Mouse (Mus musculus): ENCODE results near the gene Mtus2.
"Not testable (repeated sequence)": the region's sequence is repeated elsewhere in the genome, so short reads cannot be mapped to it uniquely, and the experiment has no call there.

Mtus2 gene

GRCm38 (mm10) chr5:147956821-147957564 is at the start of gene Mtus2:
Mtus2 (plus strand) TSS chr5:147957320.
- in situ Hi-C loops (cut with MboI; ENCODE audit: low pct_unique_long_range_greater_than_20kb in 1 of 2, low sequenced_read_pairs in 2 of 2, unreplicated experiment in 1 of 2), result no loop called here

DNA sequence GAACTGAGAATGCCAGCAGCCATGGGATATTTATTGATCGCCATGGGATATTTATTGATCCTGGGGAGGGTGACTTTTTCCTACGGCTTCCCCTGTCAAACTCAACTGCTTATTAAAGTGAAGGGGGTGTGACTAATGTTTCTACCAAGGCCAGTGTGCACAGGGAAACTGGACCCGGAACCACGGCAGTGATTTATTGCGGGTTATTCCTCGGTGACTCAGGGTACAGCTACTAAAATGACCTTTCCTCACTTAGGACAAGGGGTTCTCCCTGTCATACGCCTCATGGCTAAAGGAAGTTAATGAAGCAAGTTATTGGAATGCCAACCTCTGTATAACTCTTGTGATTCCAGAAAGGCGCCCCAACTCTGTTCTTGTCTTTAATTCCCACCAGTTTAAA is 49.3 kb upstream of the Mtus2 start:
- in situ Hi-C loops (cut with MboI; ENCODE audit: low pct_unique_long_range_greater_than_20kb in 1 of 2, low sequenced_read_pairs in 2 of 2, unreplicated experiment in 1 of 2), result no loop called here

DNA sequence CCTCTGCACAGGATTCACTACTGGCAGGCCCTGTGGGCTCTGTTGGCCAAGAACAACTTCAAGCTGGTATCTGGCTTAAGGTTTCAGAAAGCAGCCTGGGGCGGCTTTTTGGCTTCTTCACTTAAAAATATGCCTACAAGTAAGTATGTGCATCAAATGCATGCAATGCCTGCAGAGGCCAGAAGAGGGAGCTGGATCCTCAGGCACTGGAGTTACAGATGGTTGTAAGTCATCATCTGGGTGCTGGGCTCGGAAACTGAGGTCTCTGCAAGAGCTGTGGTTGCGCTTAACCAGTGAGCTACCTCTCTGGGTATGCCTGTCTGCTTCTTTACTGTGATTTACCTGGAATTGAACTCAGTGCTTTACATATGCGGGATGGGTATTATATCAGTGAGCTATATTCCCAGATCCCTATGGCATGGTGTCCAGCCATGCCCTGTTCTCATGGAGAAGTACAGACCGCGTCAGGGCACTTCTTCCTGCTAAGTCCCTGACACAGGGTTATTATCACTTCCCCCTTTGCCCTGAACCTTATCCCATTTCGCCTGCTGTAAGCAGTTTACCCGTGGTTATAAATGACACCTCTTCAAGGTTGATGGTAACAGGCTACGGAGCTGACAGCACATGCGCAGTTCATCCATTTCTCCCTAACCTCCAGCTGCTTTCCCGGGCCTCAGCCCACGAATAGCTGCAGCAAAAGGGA is 46.2 kb upstream of the Mtus2 start:
- in situ Hi-C loops (cut with MboI; ENCODE audit: low pct_unique_long_range_greater_than_20kb in 1 of 2, low sequenced_read_pairs in 2 of 2, unreplicated experiment in 1 of 2), result no loop called here

GRCm38 (mm10) chr5:147911744-147912143 is 45.4 kb upstream of the Mtus2 start:
- in situ Hi-C loops (cut with MboI; ENCODE audit: low pct_unique_long_range_greater_than_20kb in 1 of 2, low sequenced_read_pairs in 2 of 2, unreplicated experiment in 1 of 2), result no loop called here

DNA sequence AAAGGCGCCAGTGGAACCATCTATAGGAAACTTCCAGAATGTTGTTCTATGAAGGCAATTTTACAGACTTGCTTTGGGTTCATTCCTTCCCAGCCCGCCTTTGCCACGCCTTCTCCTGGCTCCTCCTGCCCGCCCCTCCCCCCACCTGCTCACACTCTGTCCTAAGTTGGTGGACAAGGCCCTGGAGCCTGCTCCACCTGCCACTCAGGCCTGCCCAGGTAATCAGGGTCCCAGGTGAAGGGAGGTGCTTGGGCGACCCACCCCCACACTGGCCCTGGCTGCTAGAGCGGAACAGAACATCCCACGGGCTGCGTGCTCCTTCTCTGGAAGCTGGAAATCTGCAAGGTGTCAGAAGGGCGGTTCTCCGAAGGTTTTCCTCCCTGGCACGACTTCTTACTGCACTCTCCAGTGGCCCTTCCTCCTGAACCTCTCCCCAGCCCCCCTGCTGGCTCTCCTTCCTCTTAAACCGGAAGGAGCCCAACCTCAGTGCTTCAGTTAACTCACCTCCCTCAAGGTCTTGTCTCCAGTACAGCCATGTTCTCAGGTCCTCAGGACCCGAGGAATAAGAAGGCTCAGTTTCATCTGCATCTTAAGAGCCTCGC is 43.8 kb upstream of the Mtus2 start:
- in situ Hi-C loops (cut with MboI; ENCODE audit: low pct_unique_long_range_greater_than_20kb in 1 of 2, low sequenced_read_pairs in 2 of 2, unreplicated experiment in 1 of 2), result no loop called here

DNA sequence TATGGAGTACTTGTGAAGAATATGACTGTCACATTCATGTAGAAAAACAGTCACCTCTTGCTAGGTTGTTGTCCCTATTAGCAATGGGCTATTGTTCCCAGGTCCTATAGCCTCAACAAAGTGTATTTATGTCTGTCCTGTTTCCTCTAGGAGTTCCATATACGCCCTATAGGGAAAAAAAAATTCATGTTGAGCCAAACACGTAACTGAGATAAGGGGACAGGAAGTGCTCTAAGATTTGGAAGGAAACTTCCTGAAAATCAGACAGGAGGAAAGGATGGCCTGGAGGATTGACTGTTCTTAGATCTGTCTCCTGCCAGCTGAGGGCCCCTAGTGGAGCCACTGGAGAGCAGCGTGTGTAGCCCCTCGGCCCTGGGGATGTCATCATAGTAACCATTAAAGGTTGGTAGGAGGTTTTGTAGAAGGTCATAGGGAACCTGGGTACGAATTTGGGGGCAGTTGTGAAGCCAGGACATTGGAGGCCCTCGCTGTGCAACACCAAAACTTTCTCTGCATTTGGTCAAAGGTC is 42.0 kb upstream of the Mtus2 start:
- in situ Hi-C loops (cut with MboI; ENCODE audit: low pct_unique_long_range_greater_than_20kb in 1 of 2, low sequenced_read_pairs in 2 of 2, unreplicated experiment in 1 of 2), result no loop called here

DNA sequence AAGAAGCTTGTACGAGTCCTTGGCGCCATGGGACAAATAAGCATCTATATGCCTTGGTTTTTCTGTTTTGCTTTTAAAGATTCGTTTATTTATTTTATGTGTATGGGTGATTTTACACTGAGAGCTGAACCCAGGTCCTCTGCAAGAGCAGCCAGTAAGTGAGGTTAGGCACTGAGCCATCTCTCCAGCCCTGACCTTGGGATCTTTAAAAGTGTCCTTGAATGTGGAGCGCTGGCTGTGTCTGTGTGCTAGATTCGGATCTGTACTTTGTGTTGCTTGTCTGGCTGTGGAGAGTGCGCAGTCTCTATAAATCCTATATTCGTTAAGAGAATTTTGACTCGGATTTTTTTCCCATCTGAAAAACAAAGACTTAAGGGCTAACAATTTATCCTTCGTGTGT is 40.9 kb upstream of the Mtus2 start:
- in situ Hi-C loops (cut with MboI; ENCODE audit: low pct_unique_long_range_greater_than_20kb in 1 of 2, low sequenced_read_pairs in 2 of 2, unreplicated experiment in 1 of 2), result no loop called here

DNA sequence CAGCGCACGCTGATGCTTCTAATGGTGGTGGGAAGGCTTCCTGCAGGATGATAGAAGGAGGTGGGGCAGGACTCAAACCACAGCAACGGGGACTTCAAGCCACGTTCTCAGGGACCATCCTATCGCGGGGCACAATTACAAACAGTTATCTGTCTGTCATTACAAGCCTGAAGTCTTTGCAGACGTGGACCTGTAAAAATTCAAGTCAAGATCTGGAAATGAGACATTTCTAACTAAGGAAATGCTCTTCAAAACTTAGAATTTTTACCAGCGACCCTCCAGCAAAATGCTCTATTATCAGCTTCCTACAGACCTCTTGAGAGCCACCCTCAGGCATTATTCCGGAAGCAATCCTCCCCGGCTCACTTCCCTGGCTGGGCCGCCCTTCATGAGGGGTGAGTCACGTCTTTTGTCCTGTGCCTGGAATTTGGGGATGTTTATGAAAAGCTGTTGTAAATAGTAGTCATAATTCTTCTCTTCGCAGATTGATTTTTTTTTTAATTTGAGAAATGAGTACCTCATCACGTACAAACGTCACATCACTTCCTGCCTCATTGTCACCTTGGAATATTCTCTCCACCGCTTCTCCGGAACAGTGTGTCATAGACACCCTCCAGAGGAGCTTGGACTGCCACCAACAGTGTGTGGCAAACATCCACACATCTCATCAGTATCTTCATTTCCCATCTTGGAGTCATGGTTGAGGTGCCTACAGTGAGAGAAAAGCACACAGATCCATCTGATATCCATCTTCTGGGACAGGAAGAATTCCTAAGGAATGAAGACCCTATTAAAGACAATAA is 38.9 kb upstream of the Mtus2 start:
- in situ Hi-C loops (cut with MboI; ENCODE audit: low pct_unique_long_range_greater_than_20kb in 1 of 2, low sequenced_read_pairs in 2 of 2, unreplicated experiment in 1 of 2), result no loop called here

DNA sequence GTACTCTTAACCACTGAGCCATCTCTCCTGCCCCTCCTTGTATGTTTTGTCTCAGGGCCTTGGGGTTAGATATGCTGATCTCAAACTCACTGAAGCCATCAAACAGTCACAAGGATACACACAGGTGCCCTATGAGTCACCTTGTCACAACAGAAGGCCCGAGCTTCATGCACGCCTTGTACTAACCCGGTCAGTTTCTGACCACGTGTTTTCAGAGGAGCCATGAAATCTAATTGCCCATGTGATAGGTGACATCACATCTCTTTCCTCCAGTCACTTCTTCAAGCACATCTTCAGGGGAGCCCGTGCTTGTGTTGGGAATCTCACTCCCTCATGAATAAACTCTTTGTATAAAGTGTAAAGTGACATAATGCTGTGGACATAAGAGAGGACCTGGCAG is 32.5 kb upstream of the Mtus2 start:
- in situ Hi-C loops (cut with MboI; ENCODE audit: low pct_unique_long_range_greater_than_20kb in 1 of 2, low sequenced_read_pairs in 2 of 2, unreplicated experiment in 1 of 2), result no loop called here

DNA sequence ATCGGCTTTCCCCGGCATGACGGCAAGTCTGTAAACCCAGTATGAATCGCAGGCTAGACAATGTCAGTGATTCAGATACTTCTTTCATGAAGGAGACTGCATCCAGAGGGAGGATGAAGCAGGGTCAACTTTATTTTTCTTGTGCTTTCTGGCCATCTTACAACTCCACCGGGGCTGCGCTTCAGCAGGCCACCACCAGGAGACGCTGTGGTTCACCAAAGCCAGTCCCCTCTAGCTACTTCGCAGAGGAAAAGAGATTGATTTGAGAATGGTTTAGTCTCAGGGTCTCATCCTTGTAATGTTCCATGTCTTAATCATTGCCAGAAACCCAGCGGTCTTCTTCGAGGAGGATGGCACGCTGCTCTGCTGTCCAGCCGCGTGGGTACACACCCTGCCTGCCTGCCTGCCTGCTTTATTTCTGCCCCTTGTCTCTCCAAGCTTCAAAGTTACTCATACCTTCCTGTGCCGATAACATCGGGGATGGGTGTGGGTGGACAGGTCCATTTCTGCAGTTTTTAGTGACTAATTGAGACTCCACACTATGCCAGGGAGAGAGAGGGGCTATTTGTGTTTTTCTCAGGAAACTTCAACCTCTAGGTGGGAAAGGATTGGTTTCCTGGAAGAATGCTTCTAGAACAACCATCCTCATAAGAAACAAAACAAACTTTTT is 31.1 kb upstream of the Mtus2 start:
- in situ Hi-C loops (cut with MboI; ENCODE audit: low pct_unique_long_range_greater_than_20kb in 1 of 2, low sequenced_read_pairs in 2 of 2, unreplicated experiment in 1 of 2), result no loop called here

DNA sequence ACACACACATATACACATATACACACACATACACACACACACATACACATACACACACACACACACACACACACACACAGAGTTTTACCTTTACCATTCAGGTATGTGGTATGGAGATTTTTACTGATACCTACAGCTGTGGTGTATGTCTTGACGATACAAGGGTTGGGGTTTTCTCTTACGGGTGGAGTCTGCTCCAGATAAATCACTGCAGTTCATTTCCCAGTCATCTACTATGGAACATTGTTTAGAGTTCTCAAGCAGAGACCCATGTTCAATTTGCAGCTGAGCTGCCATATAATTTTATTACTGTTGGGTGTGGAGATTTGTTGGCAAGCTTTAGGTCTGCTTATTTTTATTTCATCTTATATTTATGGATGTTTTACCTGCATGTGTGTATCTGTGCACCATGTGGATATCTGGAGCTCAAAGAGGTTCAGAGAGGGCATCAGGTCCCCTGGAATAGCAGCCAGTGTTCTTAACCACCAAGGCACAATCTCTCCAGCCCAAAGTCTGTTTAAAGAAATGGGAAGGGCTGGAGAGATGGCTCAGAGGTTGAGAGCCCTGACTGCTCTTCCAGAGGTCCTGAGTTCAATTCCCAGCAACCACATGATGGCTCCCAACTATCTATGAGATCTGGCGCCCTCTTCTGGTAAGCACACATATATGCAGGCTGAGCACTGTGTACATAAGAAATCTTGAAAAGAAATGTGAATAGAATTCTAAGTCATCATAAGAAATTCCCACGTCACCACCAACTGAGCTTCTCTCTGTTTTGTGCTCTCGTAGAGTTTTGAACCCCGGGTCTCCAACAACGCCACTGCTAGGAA is 28.2 kb upstream of the Mtus2 start:
- in situ Hi-C loops (cut with MboI; ENCODE audit: low pct_unique_long_range_greater_than_20kb in 1 of 2, low sequenced_read_pairs in 2 of 2, unreplicated experiment in 1 of 2), result no loop called here

GRCm38 (mm10) chr5:147935096-147935495 is 22.0 kb upstream of the Mtus2 start:
- in situ Hi-C loops (cut with MboI; ENCODE audit: low pct_unique_long_range_greater_than_20kb in 1 of 2, low sequenced_read_pairs in 2 of 2, unreplicated experiment in 1 of 2), result no loop called here

GRCm38 (mm10) chr5:147939226-147939625 is 17.9 kb upstream of the Mtus2 start:
- in situ Hi-C loops (cut with MboI; ENCODE audit: low pct_unique_long_range_greater_than_20kb in 1 of 2, low sequenced_read_pairs in 2 of 2, unreplicated experiment in 1 of 2), result no loop called here

- in situ Hi-C loops (cut with MboI; ENCODE audit: low pct_unique_long_range_greater_than_20kb in 1 of 2, low sequenced_read_pairs in 2 of 2, unreplicated experiment in 1 of 2), result no loop called here
Measured at GRCm38 (mm10) chr5:147945000-147945666, 12.0 kb upstream of the Mtus2 start.

- in situ Hi-C loops (cut with MboI; ENCODE audit: low pct_unique_long_range_greater_than_20kb in 1 of 2, low sequenced_read_pairs in 2 of 2, unreplicated experiment in 1 of 2), result no loop called here
Measured at GRCm38 (mm10) chr5:147949881-147950280, 7.2 kb upstream of the Mtus2 start.

GRCm38 (mm10) chr5:147951751-147952150 is 5.4 kb upstream of the Mtus2 start:
- in situ Hi-C loops (cut with MboI; ENCODE audit: low pct_unique_long_range_greater_than_20kb in 1 of 2, low sequenced_read_pairs in 2 of 2, unreplicated experiment in 1 of 2), result no loop called here

GRCm38 (mm10) chr5:147953181-147953580 is 3.9 kb upstream of the Mtus2 start:
- in situ Hi-C loops (cut with MboI; ENCODE audit: low pct_unique_long_range_greater_than_20kb in 1 of 2, low sequenced_read_pairs in 2 of 2, unreplicated experiment in 1 of 2), result not testable (repeated sequence)

Data from mouse embryonic stem cell (cell line).